ENCODE assay signal across 8 mouse cellular contexts in the genomic region with DNA sequence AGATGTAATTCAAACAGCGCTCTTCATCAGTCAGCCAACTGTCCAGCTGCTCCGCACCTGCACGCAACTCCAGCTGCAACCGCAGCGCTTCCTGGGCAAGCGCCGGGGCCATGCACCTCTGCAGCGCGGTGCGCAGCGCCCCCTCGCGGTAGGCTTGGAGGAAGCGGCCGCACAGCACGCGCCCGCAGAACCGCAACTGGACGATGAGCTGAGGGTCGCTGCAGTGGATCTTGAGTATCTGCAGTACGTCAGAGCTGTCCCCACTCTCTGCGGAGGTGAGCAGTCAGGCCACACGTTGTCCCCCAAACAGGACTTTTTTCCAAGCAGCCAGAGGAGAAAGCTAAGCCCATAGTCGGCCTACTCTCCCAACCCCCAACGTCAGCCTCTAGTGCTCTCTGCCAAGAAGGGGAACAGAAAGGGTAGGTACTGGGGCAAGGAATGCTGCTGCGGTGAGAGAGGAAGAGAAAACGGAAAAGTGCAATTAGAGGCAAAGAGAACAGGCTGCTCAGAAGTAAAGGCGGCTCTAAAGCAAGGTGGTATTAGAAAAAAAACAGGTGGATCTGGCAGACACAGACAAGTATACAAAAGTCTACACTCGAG. TPM values are rescaled to one million over a fixed set of nuclear protein-coding genes. Genes with fewer than 3 reads are reported as not detected.
DNase-seq lines count a peak whose midpoint lies in the region; ATAC-seq and TF ChIP-seq lines count a peak whose summit lies in the region.

No protein-coding gene starts in this region.

- TF ChIP-seq POLR2A in embryonic fibroblast, embryonic 13.5 days (IDR thresholded peaks at IDR 0.05; ENCODE audit: low read depth, low read length): no peak

- no peaks in the 10 kb centered on the region for H3K9me3 ChIP-seq in heart, embryonic 15.5 days (replicated peaks)
- no peaks in the 10 kb centered on the region for H3K9me3 ChIP-seq in lung, embryonic 15.5 days

- peak; percentile 38 for ATAC-seq in CD4-positive, CD25-positive, alpha-beta regulatory T cell, adult 4 months
- no peak for ATAC-seq in heart, embryonic 15.5 days (replicated peaks; ENCODE audit: insufficient number of reproducible peaks, insufficient read depth, low FRiP score, low read depth)
- ATAC-seq in lung, embryonic 15.5 days (ENCODE audit: borderline replicate concordance, extremely low read depth, low FRiP score, low TSS enrichment): peak; percentile 21; the same call in 1 of the 2 replicates
- ATAC-seq in neutrophil, adult 5-6 weeks (ENCODE audit: extremely low read depth, insufficient number of reproducible peaks, low FRiP score, poor library complexity, severe bottlenecking): peak; percentile 45

- H3K36me3 ChIP-seq in heart, embryonic 15.5 days: no peaks in the 10 kb centered on the region
- H3K36me3 ChIP-seq in lung, embryonic 15.5 days: no peaks in the 10 kb centered on the region

- peak overlapping the region; percentile 48 for H3K9ac ChIP-seq in heart, embryonic 15.5 days
- no peak overlapping the region for H3K9ac ChIP-seq in lung, embryonic 15.5 days

- peak; percentile 93 for TF ChIP-seq CTCF in embryonic fibroblast, embryonic 13.5 days (IDR thresholded peaks at IDR 0.05; ENCODE audit: borderline replicate concordance, insufficient read depth, low read length)

- H3K4me1 ChIP-seq in embryonic fibroblast, embryonic 13.5 days (ENCODE audit: control insufficient read depth, insufficient read depth, low read length): no peaks in the 10 kb centered on the region
- H3K4me1 ChIP-seq in heart, embryonic 15.5 days (replicated peaks): peaks cover 33% of the 10 kb centered on the region
- peaks cover 44% of the 10 kb centered on the region for H3K4me1 ChIP-seq in lung, embryonic 15.5 days

- H3K4me3 ChIP-seq in embryonic fibroblast, embryonic 13.5 days (ENCODE audit: insufficient read depth, low read length): no peak overlapping the region
- H3K4me3 ChIP-seq in heart, embryonic 15.5 days: peak overlapping the region; percentile 51
- peak overlapping the region; percentile 39 for H3K4me3 ChIP-seq in lung, embryonic 15.5 days

- 5% methylated on average over 30 of the region's 30 CpGs for WGBS in heart, embryonic 15.5 days
- WGBS in lung, embryonic 15.5 days: 2% methylated on average over 30 of the region's 30 CpGs

- H3K27me3 ChIP-seq in heart, embryonic 15.5 days: peaks cover 47% of the 10 kb centered on the region
- H3K27me3 ChIP-seq in lung, embryonic 15.5 days: peaks cover 57% of the 10 kb centered on the region

- DNase-seq in brain, adult 2 months (ENCODE audit: low read depth, low spot score): peak; percentile 82
- DNase-seq in kidney, postnatal 10 days: peak; percentile 87
- DNase-seq in thymus, adult 18-20 months: peak; percentile 52 to 58

- H3K4me2 ChIP-seq in heart, embryonic 15.5 days: peak overlapping the region; percentile 89
- peak overlapping the region; percentile 78 for H3K4me2 ChIP-seq in lung, embryonic 15.5 days

- H3K27ac ChIP-seq in embryonic fibroblast, embryonic 13.5 days (ENCODE audit: insufficient read depth, low read length): no peak overlapping the region
- H3K27ac ChIP-seq in heart, embryonic 15.5 days: no peak overlapping the region
- H3K27ac ChIP-seq in lung, embryonic 15.5 days: no peak overlapping the region

RNA-seq across cellular contexts. Expression of a gene that starts 4.6 kb away (rescaled TPM):
- 10 to 100 TPM; 58.1 to 76.0 TPM for polyA plus RNA-seq in CD4-positive, CD25-positive, alpha-beta regulatory T cell, adult 4 months (2017; shearing (Covaris generic))
- 12.5 and 15.0 TPM in 2 replicates for polyA plus RNA-seq in embryonic fibroblast, embryonic 13.5 days (2011; ENCODE audit: insufficient read length, low read depth, missing spikeins)
- polyA plus RNA-seq in heart, embryonic 15.5 days (2015; fragmentation: Nextera tagmentation; extraction: Ambion mirVana): 17.9 and 24.0 TPM in 2 replicates
- polyA plus RNA-seq in lung, embryonic 15.5 days (2015; fragmentation: Nextera tagmentation; extraction: Ambion mirVana): 29.8 and 33.6 TPM in 2 replicates
- 15.7 and 19.2 TPM in 2 replicates for total RNA-seq in neutrophil, adult 5-6 weeks (2017)

RNA-seq across cellular contexts. Expression of a gene that starts 4.6 kb away (rescaled TPM):
- polyA plus RNA-seq in CD4-positive, CD25-positive, alpha-beta regulatory T cell, adult 4 months (2017; shearing (Covaris generic)): 10 to 100 TPM; 16.5 to 27.6 TPM
- 3.9 and 4.3 TPM in 2 replicates for polyA plus RNA-seq in embryonic fibroblast, embryonic 13.5 days (2011; ENCODE audit: insufficient read length, low read depth, missing spikeins)
- 3.1 and 4.5 TPM in 2 replicates for polyA plus RNA-seq in heart, embryonic 15.5 days (2015; fragmentation: Nextera tagmentation; extraction: Ambion mirVana)
- polyA plus RNA-seq in lung, embryonic 15.5 days (2015; fragmentation: Nextera tagmentation; extraction: Ambion mirVana): 4.8 and 4.9 TPM in 2 replicates
- total RNA-seq in neutrophil, adult 5-6 weeks (2017): 4.0 and 4.5 TPM in 2 replicates

RNA-seq across cellular contexts. Expression of a gene that starts 4.9 kb away (rescaled TPM):
- under 1 TPM; 0.33 to 0.47 TPM for polyA plus RNA-seq in CD4-positive, CD25-positive, alpha-beta regulatory T cell, adult 4 months (2017; shearing (Covaris generic))
- polyA plus RNA-seq in embryonic fibroblast, embryonic 13.5 days (2011; ENCODE audit: insufficient read length, low read depth, missing spikeins): 25.8 and 33.2 TPM in 2 replicates
- 13.6 and 17.6 TPM in 2 replicates for polyA plus RNA-seq in heart, embryonic 15.5 days (2015; fragmentation: Nextera tagmentation; extraction: Ambion mirVana)
- polyA plus RNA-seq in lung, embryonic 15.5 days (2015; fragmentation: Nextera tagmentation; extraction: Ambion mirVana): 23.4 and 26.0 TPM in 2 replicates
- total RNA-seq in neutrophil, adult 5-6 weeks (2017): 0.35 and 0.74 TPM in 2 replicates

RNA-seq across cellular contexts. Expression of a gene that starts 9.8 kb away (rescaled TPM):
- polyA plus RNA-seq in CD4-positive, CD25-positive, alpha-beta regulatory T cell, adult 4 months (2017; shearing (Covaris generic)): under 1 TPM; 0.26 to 0.39 TPM
- 1.2 and 1.7 TPM in 2 replicates for polyA plus RNA-seq in embryonic fibroblast, embryonic 13.5 days (2011; ENCODE audit: insufficient read length, low read depth, missing spikeins)
- 0.13 and 0.30 TPM in 2 replicates for polyA plus RNA-seq in heart, embryonic 15.5 days (2015; fragmentation: Nextera tagmentation; extraction: Ambion mirVana)
- 0.61 and 0.69 TPM in 2 replicates for polyA plus RNA-seq in lung, embryonic 15.5 days (2015; fragmentation: Nextera tagmentation; extraction: Ambion mirVana)
- not detected in 2 replicates for total RNA-seq in neutrophil, adult 5-6 weeks (2017)

RNA-seq across cellular contexts. Expression of a gene that starts 16.1 kb away (rescaled TPM):
- under 1 TPM in 1 of 2 experiments, not detected in 1; 0.15 TPM for polyA plus RNA-seq in CD4-positive, CD25-positive, alpha-beta regulatory T cell, adult 4 months (2017; shearing (Covaris generic))
- 3.0 and 3.4 TPM in 2 replicates for polyA plus RNA-seq in embryonic fibroblast, embryonic 13.5 days (2011; ENCODE audit: insufficient read length, low read depth, missing spikeins)
- polyA plus RNA-seq in heart, embryonic 15.5 days (2015; fragmentation: Nextera tagmentation; extraction: Ambion mirVana): 3.8 and 4.7 TPM in 2 replicates
- 1.5 and 1.7 TPM in 2 replicates for polyA plus RNA-seq in lung, embryonic 15.5 days (2015; fragmentation: Nextera tagmentation; extraction: Ambion mirVana)
- not detected in 2 replicates for total RNA-seq in neutrophil, adult 5-6 weeks (2017)
